Mouse (Mus musculus): Measurements from ENCODE around the gene Olfr211. TPM values are rescaled to one million over a fixed set of nuclear protein-coding genes. Genes with fewer than 3 reads are reported as not detected.

Gene Olfr211
- polyA plus RNA-seq, 1 experiment from 2014 or later: not detected

Other genes with a start within 250 kb of the Olfr211 start
- 2.7 and 3.2 TPM in 2 replicates for gene Zfand4, start 224.9 kb upstream of the Olfr211 start, polyA plus RNA-seq (2015; fragmentation: Nextera tagmentation; extraction: Ambion mirVana)
- 29.9 and 33.0 TPM in 2 replicates for gene March8, start 151.1 kb upstream of the Olfr211 start, polyA plus RNA-seq (2015; fragmentation: Nextera tagmentation; extraction: Ambion mirVana)
- gene Alox5, start 27.9 kb upstream of the Olfr211 start, polyA plus RNA-seq (2015; fragmentation: Nextera tagmentation; extraction: Ambion mirVana): 2.0 TPM in 2 replicates
- gene Olfr212, start 17.4 kb downstream of the Olfr211 start, polyA plus RNA-seq (2015; fragmentation: Nextera tagmentation; extraction: Ambion mirVana): not detected in 2 replicates
- gene Olfr213, start 49.4 kb downstream of the Olfr211 start, polyA plus RNA-seq (2015; fragmentation: Nextera tagmentation; extraction: Ambion mirVana): not detected in 2 replicates
- 0.49 and 0.53 TPM in 2 replicates for gene Gm5580, start 62.0 kb downstream of the Olfr211 start, polyA plus RNA-seq (2015; fragmentation: Nextera tagmentation; extraction: Ambion mirVana)
- not detected in 2 replicates for gene Olfr214, start 65.1 kb downstream of the Olfr211 start, polyA plus RNA-seq (2015; fragmentation: Nextera tagmentation; extraction: Ambion mirVana)
- gene Olfr215, start 95.1 kb downstream of the Olfr211 start, polyA plus RNA-seq (2015; fragmentation: Nextera tagmentation; extraction: Ambion mirVana): not detected in 2 replicates
- 93.5 and 102 TPM in 2 replicates for gene Zfp422, start 139.9 kb downstream of the Olfr211 start, polyA plus RNA-seq (2015; fragmentation: Nextera tagmentation; extraction: Ambion mirVana)
- gene Depp1, start 161.5 kb downstream of the Olfr211 start, polyA plus RNA-seq (2015; fragmentation: Nextera tagmentation; extraction: Ambion mirVana): 26.3 and 27.2 TPM in 2 replicates
- 8.6 and 9.2 TPM in 2 replicates for gene Rassf4, start 184.9 kb downstream of the Olfr211 start, polyA plus RNA-seq (2015; fragmentation: Nextera tagmentation; extraction: Ambion mirVana)
- 0.06 and 0.07 TPM in 2 replicates for gene Tmem72, start 227.8 kb downstream of the Olfr211 start, polyA plus RNA-seq (2015; fragmentation: Nextera tagmentation; extraction: Ambion mirVana)